Mouse (Mus musculus) thymus, adult 2 months (tissue): ENCODE measurements at regions not wholly inside any gene's neighbourhood (a gene's known extent, or its start where the extent isn't known, plus 50 kb on each side); places are given as distances from the start of the nearest gene placed in this dataset.

Source experiments
- DNase-seq: peaks from one replicate; pipeline ENCODE4 v3.0.0; 2021
- H3K27ac ChIP-seq: fragments of 200-500 bp; 2 replicates; pipeline ENCODE4 v1.5.1; 2012; ENCODE audit warnings: low read length, control low read depth; ENCODE audit not compliant: control insufficient read depth, insufficient read depth
- H3K27me3 ChIP-seq: fragments of 200-500 bp; 2 replicates; pipeline ENCODE4 v1.6.1; 2012; ENCODE audit warnings: mild to moderate bottlenecking, low read length, moderate library complexity, mixed read lengths; ENCODE audit not compliant: control insufficient read depth, insufficient read depth
- H3K36me3 ChIP-seq: fragments of 200-500 bp; 2 replicates; pipeline ENCODE4 v1.6.1; 2012; ENCODE audit warnings: mild to moderate bottlenecking, low read length, moderate library complexity; ENCODE audit not compliant: control insufficient read depth, insufficient read depth
- H3K4me1 ChIP-seq: fragments of 200-500 bp; replicated peaks from 2 replicates; pipeline ENCODE4 v1.6.1; 2012; ENCODE audit warnings: low read length; ENCODE audit not compliant: control insufficient read depth, insufficient read depth
- H3K4me3 ChIP-seq: fragments of 200-500 bp; 2 replicates; pipeline ENCODE4 v1.5.1; 2012; ENCODE audit warnings: mild to moderate bottlenecking, low read length, control low read depth, moderate library complexity; ENCODE audit not compliant: control insufficient read depth, insufficient read depth
- CTCF ChIP-seq: fragments of 200-500 bp; IDR thresholded peaks from 2 replicates; pipeline ENCODE4 v1.5.1; 2012; ENCODE audit warnings: mild to moderate bottlenecking, control low read depth, low read length, moderate library complexity, borderline replicate concordance; ENCODE audit not compliant: control insufficient read depth, poor library complexity, insufficient read depth; ENCODE audit errors: extremely low read depth
- POLR2A ChIP-seq: fragments of 200-500 bp; IDR thresholded peaks from 2 replicates; pipeline ENCODE4 v1.6.1; 2012; ENCODE audit warnings: mild to moderate bottlenecking, low read length, control low read depth, moderate library complexity; ENCODE audit not compliant: control insufficient read depth, poor library complexity, insufficient read depth; ENCODE audit errors: extremely low read depth
- WGBS: fragments of 180-500 bp; shearing (Covaris S2); methylation state at CpG from one replicate; pipeline ENCODE4 v1.1.7; 2018; 5-methylcytosine and 5-hydroxymethylcytosine counted together

GRCm38 (mm10) chr6:94841881-94842280, 141.9 kb upstream of the Lrig1 start:
- Histone ChIP-seq H3K27me3 (no peaks in the 10 kb centered on the region), H3K4me1 (no peaks in the 10 kb centered on the region), H3K36me3 (no peaks in the 10 kb centered on the region), H3K27ac (no peak overlapping the region), H3K4me3 (no peak overlapping the region)
- no peak for DNase-seq
- 87% methylated on average over 5 of the region's 5 CpGs for WGBS
- no peak for TF ChIP-seq CTCF
- TF ChIP-seq POLR2A: no peak

- no peak for DNase-seq
- H3K27ac ChIP-seq: no peak overlapping the region
- no peak for TF ChIP-seq CTCF
- no peak for TF ChIP-seq POLR2A
- no peaks in the 10 kb centered on the region for H3K4me1 ChIP-seq
- WGBS: 74% methylated on average over 2 of the region's 2 CpGs
- H3K27me3 ChIP-seq: no peaks in the 10 kb centered on the region
- H3K36me3 ChIP-seq: no peaks in the 10 kb centered on the region
- no peak overlapping the region for H3K4me3 ChIP-seq
Measured at GRCm38 (mm10) chr6:94835742-94836141, 135.8 kb upstream of the Lrig1 start.

- Histone ChIP-seq H3K27ac (no peak overlapping the region), H3K4me1 (no peaks in the 10 kb centered on the region), H3K4me3 (no peak overlapping the region), H3K36me3 (no peaks in the 10 kb centered on the region), H3K27me3 (no peaks in the 10 kb centered on the region)
- 100% methylated on average over 1 of the region's 1 CpGs for WGBS
- TF ChIP-seq POLR2A (no peak), CTCF (no peak)
- no peak for DNase-seq
Measured at GRCm38 (mm10) chr6:94834551-94834950, 134.6 kb upstream of the Lrig1 start.

GRCm38 (mm10) chr6:94830801-94831200, 130.8 kb upstream of the Lrig1 start:
- Histone ChIP-seq H3K27ac (no peak overlapping the region), H3K4me3 (no peak overlapping the region), H3K27me3 (no peaks in the 10 kb centered on the region), H3K36me3 (no peaks in the 10 kb centered on the region), H3K4me1 (no peaks in the 10 kb centered on the region)
- 96% methylated on average over 8 of the region's 8 CpGs for WGBS
- TF ChIP-seq POLR2A (no peak), CTCF (no peak)
- DNase-seq: no peak

GRCm38 (mm10) chr6:94829246-94829645, 129.3 kb upstream of the Lrig1 start:
- Histone ChIP-seq H3K27ac (no peak overlapping the region), H3K4me3 (no peak overlapping the region), H3K36me3 (no peaks in the 10 kb centered on the region), H3K27me3 (no peaks in the 10 kb centered on the region), H3K4me1 (no peaks in the 10 kb centered on the region)
- 80% methylated on average over 5 of the region's 5 CpGs for WGBS
- no peak for TF ChIP-seq POLR2A
- TF ChIP-seq CTCF: no peak
- DNase-seq: no peak

- TF ChIP-seq CTCF (no peak), POLR2A (no peak)
- 85% methylated on average over 2 of the region's 2 CpGs for WGBS
- no peak for DNase-seq
Measured at GRCm38 (mm10) chr6:94826656-94827055, 126.7 kb upstream of the Lrig1 start.

GRCm38 (mm10) chr6:94818220-94818619, 118.3 kb upstream of the Lrig1 start:
- Histone ChIP-seq H3K4me1 (no peaks in the 10 kb centered on the region; the same call in 1 of the 2 replicates), H3K4me3 (no peak overlapping the region), H3K27ac (no peak overlapping the region), H3K36me3 (no peaks in the 10 kb centered on the region), H3K27me3 (no peaks in the 10 kb centered on the region)
- no peak for DNase-seq
- TF ChIP-seq CTCF (no peak), POLR2A (no peak)
- whole genome bisulfite sequencing: 68% methylated on average over 6 of the region's 6 CpGs

More at GRCm38 (mm10) chr6:94826656-94827055, 126.7 kb upstream of the Lrig1 start:
- H3K4me3 ChIP-seq: no peak overlapping the region
- H3K27ac ChIP-seq: no peak overlapping the region
- no peaks in the 10 kb centered on the region for H3K4me1 ChIP-seq
- H3K27me3 ChIP-seq: no peaks in the 10 kb centered on the region
- no peaks in the 10 kb centered on the region for H3K36me3 ChIP-seq
